Comparison of ENCODE assay signal across 8 mouse cellular contexts in the genomic region with DNA sequence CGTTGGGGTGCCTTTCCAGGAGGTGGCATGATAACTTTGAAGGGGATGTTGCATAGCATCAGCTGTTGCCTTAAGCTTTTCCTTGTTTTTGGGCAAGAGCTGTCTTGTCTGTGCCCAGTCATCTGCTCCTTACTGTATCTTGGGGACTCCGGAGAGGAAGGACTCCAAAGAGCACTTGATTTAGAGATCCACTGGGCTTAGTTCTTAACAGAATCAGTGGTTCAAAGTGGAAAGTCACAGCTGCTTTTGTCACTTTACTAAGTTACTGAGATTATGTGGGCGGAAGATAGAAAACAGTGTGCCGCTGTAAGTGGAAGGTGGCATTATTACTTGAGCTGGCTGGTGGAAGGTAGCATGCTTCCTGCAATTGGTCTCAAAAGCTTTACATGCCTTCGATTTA. TPM values are rescaled to one million over a fixed set of nuclear protein-coding genes. Genes with fewer than 3 reads are reported as not detected.
A peak's percentile ranks its signal among the peaks of the same experiment; 100 is the strongest.
DNase-seq lines count a peak whose midpoint lies in the region; ATAC-seq and TF ChIP-seq lines count a peak whose summit lies in the region.

No protein-coding gene starts in this region.

- no peaks in the 10 kb centered on the region for H3K9me3 ChIP-seq in ES-Bruce4 (replicated peaks; ENCODE audit: control insufficient read depth, insufficient read depth, low read length, poor library complexity, severe bottlenecking)
- H3K9me3 ChIP-seq in hindbrain, embryonic 11.5 days (ENCODE audit: control insufficient read depth, low read length): no peaks in the 10 kb centered on the region
- H3K9me3 ChIP-seq in midbrain, embryonic 12.5 days: no peaks in the 10 kb centered on the region

- H3K4me3 ChIP-seq in kidney, adult 2 months (ENCODE audit: insufficient read depth, low read depth, low read length): peak overlapping the region; percentile 97
- peak overlapping the region; percentile 96 for H3K4me3 ChIP-seq in ES-Bruce4 (ENCODE audit: low read depth, low read length)
- peak overlapping the region; percentile 70 for H3K4me3 ChIP-seq in hindbrain, embryonic 11.5 days (ENCODE audit: low read depth, low read length)
- peak overlapping the region; percentile 73 for H3K4me3 ChIP-seq in midbrain, embryonic 12.5 days

- 29% methylated on average over 5 of the region's 5 CpGs for WGBS in kidney, adult 2 months
- WGBS in hindbrain, embryonic 11.5 days: 72% methylated on average over 5 of the region's 5 CpGs
- WGBS in midbrain, embryonic 12.5 days: 64% methylated on average over 5 of the region's 5 CpGs

- no peaks in the 10 kb centered on the region for H3K27me3 ChIP-seq in kidney, adult 2 months (replicated peaks; ENCODE audit: control insufficient read depth, insufficient read depth, low read length)
- H3K27me3 ChIP-seq in ES-Bruce4 (ENCODE audit: control insufficient read depth, insufficient read depth, low read length, poor library complexity, severe bottlenecking): no peaks in the 10 kb centered on the region
- no peaks in the 10 kb centered on the region for H3K27me3 ChIP-seq in hindbrain, embryonic 11.5 days (ENCODE audit: control insufficient read depth, insufficient read depth, low read length)
- no peaks in the 10 kb centered on the region for H3K27me3 ChIP-seq in midbrain, embryonic 12.5 days

- no peak for ATAC-seq in hindbrain, embryonic 11.5 days (ENCODE audit: low FRiP score)
- ATAC-seq in midbrain, embryonic 12.5 days (ENCODE audit: low FRiP score, low read depth): no peak

- no peaks in the 10 kb centered on the region for H3K36me3 ChIP-seq in kidney, adult 2 months (ENCODE audit: control insufficient read depth, insufficient read depth, low read length)
- peaks cover 15% of the 10 kb centered on the region for H3K36me3 ChIP-seq in ES-Bruce4 (ENCODE audit: control insufficient read depth, insufficient read depth, low read length, poor library complexity, severe bottlenecking)
- H3K36me3 ChIP-seq in hindbrain, embryonic 11.5 days (ENCODE audit: control insufficient read depth, insufficient read depth, low read length): no peaks in the 10 kb centered on the region
- no peaks in the 10 kb centered on the region for H3K36me3 ChIP-seq in midbrain, embryonic 12.5 days

- peaks cover 26% of the 10 kb centered on the region for H3K4me1 ChIP-seq in kidney, adult 2 months (ENCODE audit: control insufficient read depth, insufficient read depth, low read length)
- no peaks in the 10 kb centered on the region for H3K4me1 ChIP-seq in ES-Bruce4 (ENCODE audit: control insufficient read depth, insufficient read depth, low read length)
- 0 out of 2 replicates have a peak, but pooled peaks cover 3% of the 10 kb centered on the region for H3K4me1 ChIP-seq in hindbrain, embryonic 11.5 days (replicated peaks; ENCODE audit: control insufficient read depth, insufficient read depth, low read length)
- H3K4me1 ChIP-seq in midbrain, embryonic 12.5 days: peaks cover 23% of the 10 kb centered on the region

- no peak for TF ChIP-seq CTCF in kidney, adult 2 months (conservative IDR thresholded peaks at IDR 0.05; ENCODE audit: insufficient read depth, insufficient read length, low read depth, low read length)
- TF ChIP-seq CTCF in ES-Bruce4 (IDR thresholded peaks at IDR 0.05; ENCODE audit: low read depth, low read length): no peak

- TF ChIP-seq EP300 in ES-Bruce4 (IDR thresholded peaks at IDR 0.05; ENCODE audit: insufficient read depth, low read depth, low read length): no peak

- TF ChIP-seq POLR2A in kidney, adult 2 months (IDR thresholded peaks at IDR 0.05; ENCODE audit: low read depth, low read length): no peak
- no peak for TF ChIP-seq POLR2A in ES-Bruce4 (IDR thresholded peaks at IDR 0.05; ENCODE audit: insufficient read depth, low read length)

- peak overlapping the region; percentile 78 for H3K4me2 ChIP-seq in hindbrain, embryonic 11.5 days (replicated peaks; ENCODE audit: low read depth, low read length)
- peak overlapping the region; percentile 97 for H3K4me2 ChIP-seq in midbrain, embryonic 12.5 days (replicated peaks)

- DNase-seq in kidney, adult 2 months: no peak
- DNase-seq in kidney, adult 8-10 months: no peak
- DNase-seq in hindbrain, embryonic 11.5 days (ENCODE audit: low spot score): no peak
- no peak for DNase-seq in right cerebral cortex, postnatal 14 days
- no peak for DNase-seq in frontal cortex, adult 2 months (ENCODE audit: extremely low spot score in 1 of 2, low spot score in 1 of 2)
- no peak for DNase-seq in kidney, postnatal 10 days

- peak overlapping the region; percentile 97 for H3K9ac ChIP-seq in ES-Bruce4 (ENCODE audit: low read depth, poor library complexity, severe bottlenecking)
- peak overlapping the region; percentile 78; the same call in 1 of the 2 replicates for H3K9ac ChIP-seq in hindbrain, embryonic 11.5 days (ENCODE audit: low read depth, low read length)
- peak overlapping the region; percentile 75; the same call in 1 of the 2 replicates for H3K9ac ChIP-seq in midbrain, embryonic 12.5 days (replicated peaks)

- H3K27ac ChIP-seq in kidney, adult 2 months (ENCODE audit: insufficient read depth, low read depth, low read length): peak overlapping the region; percentile 91
- peak overlapping the region; percentile 13 for H3K27ac ChIP-seq in ES-Bruce4 (ENCODE audit: insufficient read depth, low read length)
- no peak overlapping the region for H3K27ac ChIP-seq in hindbrain, embryonic 11.5 days (ENCODE audit: low read depth, low read length)
- H3K27ac ChIP-seq in midbrain, embryonic 12.5 days (replicated peaks): no peak overlapping the region

RNA-seq across cellular contexts. Expression of a gene that starts 5.2 kb away (rescaled TPM):
- 10.5 and 11.3 TPM in 2 replicates for polyA plus RNA-seq in kidney, adult 2 months (2012; rRNA removed)
- polyA plus RNA-seq in ES-Bruce4 (2011; ENCODE audit: insufficient read depth, insufficient read length, low read depth, missing spikeins): 143 and 150 TPM in 2 replicates
- polyA plus RNA-seq in hindbrain, embryonic 11.5 days (2014; fragmentation: Nextera tagmentation; extraction: Ambion mirVana): 44.1 and 45.9 TPM in 2 replicates
- polyA plus RNA-seq in midbrain, embryonic 12.5 days (2016; fragmentation: Nextera tagmentation; extraction: Ambion mirVana): 73.7 and 75.5 TPM in 2 replicates
- polyA plus RNA-seq in frontal cortex, adult 2 months (2012; rRNA removed): 25.2 and 27.7 TPM in 2 replicates

Comparison
In these comparisons a context has a peak if more than half of its experiments do, and no peak if none do; other contexts are left out.
1. H3K27ac ChIP-seq: peak in kidney, adult 2 months (single experiment) and ES-Bruce4 (single experiment); none in hindbrain, embryonic 11.5 days (single experiment) and midbrain, embryonic 12.5 days (single experiment).
2. Peak in every context shown above with its lines, with median percentiles within 50 percentile points of each other: H3K4me3 ChIP-seq and H3K9ac ChIP-seq.